Mouse (Mus musculus): ENCODE data around the gene Cyp2b13. TPM values are rescaled to one million over a fixed set of nuclear protein-coding genes. Genes with fewer than 3 reads are reported as not detected.
"Not testable (repeated sequence)": the region's sequence is repeated elsewhere in the genome, so short reads cannot be mapped to it uniquely, and the experiment has no call there.

The Cyp2b13 gene
- not detected in 2 replicates for polyA plus RNA-seq (2015; fragmentation: Nextera tagmentation; extraction: Ambion mirVana)

DNA sequence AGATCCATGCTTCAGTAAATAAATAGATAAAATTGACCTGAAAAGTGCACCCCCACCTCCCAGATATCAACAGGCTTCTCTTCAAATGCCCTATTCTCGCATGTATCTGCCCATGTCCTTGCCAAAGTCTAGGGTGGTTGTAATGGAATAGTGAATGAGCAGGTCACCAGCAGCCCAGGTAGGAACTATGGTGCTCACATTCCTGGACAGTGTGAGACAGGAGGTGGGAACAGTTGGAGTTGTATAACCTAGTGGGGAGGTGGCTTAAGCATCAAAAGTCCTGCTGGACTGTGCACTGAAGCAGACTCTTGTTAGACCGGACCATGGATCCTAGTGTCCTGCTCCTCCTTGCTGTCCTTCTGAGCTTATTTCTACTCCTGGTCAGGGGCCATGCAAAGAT, at the start of gene Cyp2b13:
Gene Cyp2b13, plus strand, starts transcription at position 301 of the 400 bp plus-strand sequence.
- H3K4me3 ChIP-seq; H3K27ac ChIP-seq; H3K36me3 ChIP-seq; ATAC-seq (ENCODE audit: insufficient number of reproducible peaks, low FRiP score, low TSS enrichment, low read depth); H3K9ac ChIP-seq; H3K27me3 ChIP-seq; H3K4me1 ChIP-seq; H3K9me3 ChIP-seq; H3K4me2 ChIP-seq: not testable (repeated sequence)
- WGBS = 88% methylated on average over 1 of the region's 2 CpGs

- H3K27me3 ChIP-seq; H3K36me3 ChIP-seq; H3K9ac ChIP-seq; H3K27ac ChIP-seq; H3K4me3 ChIP-seq; ATAC-seq (ENCODE audit: insufficient number of reproducible peaks, low FRiP score, low TSS enrichment, low read depth); H3K4me2 ChIP-seq; H3K4me1 ChIP-seq; H3K9me3 ChIP-seq: not testable (repeated sequence)
- WGBS = 80% methylated on average over 1 of the region's 3 CpGs
Observed at GRCm38 (mm10) chr7:26019814-26020332, 41.4 kb upstream of the Cyp2b13 start.

DNA sequence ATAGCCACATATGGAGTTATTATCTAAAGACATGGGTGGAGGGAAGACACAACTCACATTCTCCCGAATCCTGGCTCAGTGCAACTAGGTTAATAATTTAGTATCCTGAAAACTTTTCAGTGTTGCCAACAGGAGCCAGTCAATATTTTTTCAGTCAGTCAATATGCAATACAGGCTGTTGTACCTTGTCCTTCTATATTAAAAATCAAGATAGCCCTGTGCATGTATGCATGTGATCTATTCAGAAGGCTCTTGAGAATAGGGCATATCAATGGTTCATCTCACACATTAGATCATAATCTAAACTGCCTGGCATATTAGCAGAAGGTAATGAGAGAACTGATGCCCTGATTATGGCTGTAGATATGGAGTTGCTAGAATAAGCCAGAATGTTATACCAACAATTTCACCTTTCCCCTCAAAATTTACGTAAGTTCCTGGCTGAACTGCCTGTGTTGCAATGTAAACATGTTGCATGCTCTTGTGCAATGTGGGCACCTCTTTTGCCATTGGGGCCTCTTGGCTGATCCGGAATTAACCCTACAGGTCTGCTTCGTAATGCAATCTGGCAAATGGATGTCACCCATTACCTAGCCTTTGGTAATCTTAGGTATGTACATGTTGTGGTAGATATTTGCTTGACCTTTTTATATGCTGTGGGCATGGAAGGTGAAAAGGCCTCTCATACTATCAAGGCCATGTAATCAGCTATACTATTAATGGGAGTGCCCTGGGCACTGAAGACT, 6.2 kb upstream of the Cyp2b13 start:
- 75% methylated on average over 4 of the region's 4 CpGs for WGBS
- not testable (repeated sequence) for H3K4me2 ChIP-seq; H3K9me3 ChIP-seq; H3K27me3 ChIP-seq; H3K9ac ChIP-seq; H3K27ac ChIP-seq; H3K4me1 ChIP-seq; H3K36me3 ChIP-seq; H3K4me3 ChIP-seq; ATAC-seq (ENCODE audit: insufficient number of reproducible peaks, low FRiP score, low TSS enrichment, low read depth)

DNA sequence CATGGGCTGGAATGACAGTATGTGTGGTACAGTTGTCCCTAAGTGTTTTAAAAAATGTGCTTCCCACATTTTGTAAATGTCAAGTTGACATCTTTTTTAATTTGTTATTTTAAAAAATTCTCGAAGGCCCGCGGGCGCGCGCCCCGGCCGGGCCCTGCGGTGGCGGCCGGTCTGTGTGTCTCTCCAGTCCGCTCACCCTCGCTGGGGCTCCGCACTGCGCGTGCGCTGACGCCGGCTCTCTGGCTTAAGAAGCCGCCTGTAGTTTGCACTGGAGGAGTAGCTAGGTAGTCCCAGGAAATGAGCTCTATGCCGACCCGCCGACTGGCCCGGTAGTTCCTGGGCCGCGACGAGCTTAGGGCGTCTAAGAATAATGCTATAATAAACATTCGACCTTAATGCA, 10.4 kb downstream of the Cyp2b13 start:
- not testable (repeated sequence) for H3K27ac ChIP-seq; H3K36me3 ChIP-seq; H3K4me1 ChIP-seq; H3K9ac ChIP-seq; H3K4me3 ChIP-seq; H3K9me3 ChIP-seq; ATAC-seq (ENCODE audit: insufficient number of reproducible peaks, low FRiP score, low TSS enrichment, low read depth); H3K27me3 ChIP-seq; H3K4me2 ChIP-seq
- WGBS = 55% methylated on average over 29 of the region's 29 CpGs

GRCm38 (mm10) chr7:26082595-26082994, 21.3 kb downstream of the Cyp2b13 start:
- no peak overlapping the region for H3K27ac ChIP-seq
- H3K4me3 ChIP-seq = no peak overlapping the region
- no peaks in the 10 kb centered on the region for H3K4me1 ChIP-seq
- no peak for ATAC-seq (ENCODE audit: insufficient number of reproducible peaks, low FRiP score, low TSS enrichment, low read depth)
- H3K9ac ChIP-seq = no peak overlapping the region
- WGBS = 58% methylated on average over 2 of the region's 2 CpGs
- no peaks in the 10 kb centered on the region for H3K27me3 ChIP-seq
- H3K9me3 ChIP-seq = no peaks in the 10 kb centered on the region
- H3K36me3 ChIP-seq = no peaks in the 10 kb centered on the region
- no peak overlapping the region for H3K4me2 ChIP-seq

DNA sequence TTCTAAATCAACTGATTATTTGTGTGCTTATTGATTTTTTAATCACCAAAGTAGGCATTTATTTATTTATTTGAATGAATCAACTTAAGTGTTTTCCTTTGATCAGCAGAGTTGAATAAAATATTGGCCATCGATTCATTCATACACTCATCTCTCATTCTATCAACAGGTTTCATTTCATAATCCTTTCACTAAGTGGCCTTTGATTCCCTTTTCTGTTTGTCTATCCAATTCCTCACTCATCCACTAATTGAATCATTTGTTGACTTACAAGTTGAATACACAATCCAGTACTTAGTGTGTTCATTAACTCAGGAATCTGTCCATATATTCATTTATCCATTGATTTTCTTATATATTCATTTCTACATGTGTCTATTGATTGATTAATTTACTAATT, 26.1 kb downstream of the Cyp2b13 start:
- Histone ChIP-seq H3K27me3 (no peaks in the 10 kb centered on the region), H3K4me1 (no peaks in the 10 kb centered on the region), H3K9me3 (no peaks in the 10 kb centered on the region), H3K4me3 (no peak overlapping the region), H3K4me2 (no peak overlapping the region), H3K9ac (no peak overlapping the region), H3K27ac (no peak overlapping the region), H3K36me3 (no peaks in the 10 kb centered on the region)
- ATAC-seq (ENCODE audit: insufficient number of reproducible peaks, low FRiP score, low TSS enrichment, low read depth) = no peak
- 94% methylated on average over 1 of the region's 1 CpGs for WGBS

GRCm38 (mm10) chr7:26088578-26088977, 27.3 kb downstream of the Cyp2b13 start:
- not testable (repeated sequence) for H3K4me3 ChIP-seq; H3K9me3 ChIP-seq; ATAC-seq (ENCODE audit: insufficient number of reproducible peaks, low FRiP score, low TSS enrichment, low read depth)

GRCm38 (mm10) chr7:26139623-26140022, 78.3 kb downstream of the Cyp2b13 start:
- H3K27me3 ChIP-seq; H3K4me3 ChIP-seq; H3K27ac ChIP-seq; H3K9me3 ChIP-seq; ATAC-seq (ENCODE audit: insufficient number of reproducible peaks, low FRiP score, low TSS enrichment, low read depth); H3K36me3 ChIP-seq; H3K4me2 ChIP-seq; H3K4me1 ChIP-seq; H3K9ac ChIP-seq: not testable (repeated sequence)
- WGBS = no CpG with 5 or more reads among the region's 2 CpGs

More at GRCm38 (mm10) chr7:26088578-26088977, 27.3 kb downstream of the Cyp2b13 start:
- not testable (repeated sequence) for H3K27me3 ChIP-seq, H3K27ac ChIP-seq, H3K36me3 ChIP-seq, H3K4me2 ChIP-seq, H3K4me1 ChIP-seq, H3K9ac ChIP-seq

DNA sequence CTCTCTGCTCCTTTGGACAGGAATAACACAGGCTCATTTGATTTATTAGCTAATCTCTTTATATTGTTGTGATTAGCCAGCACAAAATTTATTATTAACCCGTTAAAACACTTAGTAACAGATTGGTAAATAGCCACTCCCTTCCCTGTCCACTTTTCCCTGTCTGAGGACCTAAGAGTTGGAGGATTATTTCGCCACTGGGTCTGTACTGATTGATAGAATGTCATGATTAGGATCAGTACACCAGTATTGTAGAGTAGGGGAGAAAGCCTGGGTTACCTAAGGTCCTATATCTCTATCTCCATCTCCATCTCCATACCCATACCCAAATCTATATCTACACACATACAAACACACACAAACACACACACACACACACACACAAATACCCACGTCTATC, 82.4 kb downstream of the Cyp2b13 start:
- H3K4me2 ChIP-seq; H3K27me3 ChIP-seq; H3K9me3 ChIP-seq; H3K36me3 ChIP-seq; H3K4me1 ChIP-seq; H3K27ac ChIP-seq; H3K9ac ChIP-seq; ATAC-seq (ENCODE audit: insufficient number of reproducible peaks, low FRiP score, low TSS enrichment, low read depth); H3K4me3 ChIP-seq: not testable (repeated sequence)
- WGBS = 50% methylated on average over 1 of the region's 3 CpGs

Other genes with a start within 250 kb of the Cyp2b13 start
- gene Cyp2s1, start 244.6 kb upstream of the Cyp2b13 start, polyA plus RNA-seq (2015; fragmentation: Nextera tagmentation; extraction: Ambion mirVana) = 3.0 and 3.9 TPM in 2 replicates
- gene Cyp2b10, start 163.9 kb upstream of the Cyp2b13 start, polyA plus RNA-seq (2015; fragmentation: Nextera tagmentation; extraction: Ambion mirVana) = not detected in 2 replicates
- not detected in 2 replicates for gene Cyp2b9, start 111.9 kb downstream of the Cyp2b13 start, polyA plus RNA-seq (2015; fragmentation: Nextera tagmentation; extraction: Ambion mirVana)
- not detected in 2 replicates for gene Vmn1r184, start 198.8 kb downstream of the Cyp2b13 start, polyA plus RNA-seq (2015; fragmentation: Nextera tagmentation; extraction: Ambion mirVana)
- gene Cyp2a4, start 245.7 kb downstream of the Cyp2b13 start, polyA plus RNA-seq (2015; fragmentation: Nextera tagmentation; extraction: Ambion mirVana) = not detected in 2 replicates

Measured in limb, embryonic 15.5 days (tissue).